Mouse (Mus musculus) CH12.LX (cell line): ENCODE measurements around the gene Ggnbp2. TPM values are rescaled to one million over a fixed set of nuclear protein-coding genes. Genes with fewer than 3 reads are reported as not detected.

Experiments used
- DNase-seq: peaks from one replicate; pipeline ENCODE4 v3.0.0-alpha.2; 2013; ENCODE audit errors: extremely low read depth
- H3K27ac ChIP-seq: 2 replicates; pipeline ENCODE4 v1.5.1; 2012; ENCODE audit warnings: low read depth, mild to moderate bottlenecking, control low read depth, moderate library complexity; ENCODE audit not compliant: insufficient read depth
- H3K27me3 ChIP-seq: replicated peaks from 2 replicates; pipeline ENCODE3; 2012; ENCODE audit warnings: inconsistent platforms
- H3K36me3 ChIP-seq, 2 experiments: replicated peaks in 1 of 2; 2 replicates each; pipeline versions ENCODE3 to v1.6.1; 2012; ENCODE audit warnings: inconsistent platforms in 1 of 2, low read length in 1 of 2, mild to moderate bottlenecking in 1 of 2, mixed read lengths in 1 of 2, moderate library complexity in 1 of 2; ENCODE audit not compliant: control insufficient read depth in 1 of 2, insufficient read depth in 1 of 2
- H3K4me1 ChIP-seq, 2 experiments: 2 replicates each; pipeline ENCODE4 v1.6.1; 2012; ENCODE audit warnings: inconsistent platforms in 1 of 2, moderate library complexity in 1 of 2; ENCODE audit not compliant: insufficient read depth in 2 of 2, control insufficient read depth in 1 of 2
- H3K4me2 ChIP-seq: 2 replicates; pipeline ENCODE4 v1.6.1; 2012; ENCODE audit warnings: low read depth, mild to moderate bottlenecking, control low read depth; ENCODE audit not compliant: poor library complexity, insufficient read depth, severe bottlenecking
- H3K4me3 ChIP-seq, 3 experiments: fragments of 150-350 bp in 1 of 3; sonication (generic) in 1 of 3; replicated peaks in 1 of 3; 2 replicates each; pipeline versions ENCODE3 to v1.5.1; 2011 to 2012; ENCODE audit warnings: low read depth in 2 of 3, low read length in 2 of 3, mild to moderate bottlenecking in 2 of 3, moderate library complexity in 2 of 3, control low read depth in 1 of 3, improper control_type of control experiment in 1 of 3, inconsistent platforms in 1 of 3, mixed read lengths in 1 of 3; ENCODE audit not compliant: poor library complexity in 1 of 3
- H3K79me2 ChIP-seq: replicated peaks from 2 replicates; pipeline ENCODE4 v1.6.1; 2012; ENCODE audit warnings: mild to moderate bottlenecking, moderate library complexity; ENCODE audit not compliant: control insufficient read depth, poor library complexity, insufficient read depth, severe bottlenecking; ENCODE audit errors: extremely low read depth
- H3K9ac ChIP-seq: 2 replicates; pipeline ENCODE4 v1.6.1; 2012; ENCODE audit warnings: low read depth, mild to moderate bottlenecking, control low read depth, moderate library complexity; ENCODE audit not compliant: insufficient read depth
- H3K9me3 ChIP-seq: replicated peaks from 2 replicates; pipeline ENCODE3; 2012; ENCODE audit warnings: low read length, inconsistent platforms, mixed read lengths
- CHD2 ChIP-seq: IDR thresholded peaks from 2 replicates; pipeline ENCODE4 v1.6.1; 2011; ENCODE audit warnings: low read length, improper control_type of control experiment
- CTCF ChIP-seq, 2 experiments: IDR thresholded peaks in 1 of 2; conservative IDR thresholded peaks in 1 of 2; 2 replicates each; pipeline ENCODE4 v1.5.1; 2011 to 2012; ENCODE audit warnings: low read depth in 2 of 2, low read length in 2 of 2, improper control_type of control experiment in 1 of 2, inconsistent platforms in 1 of 2, mild to moderate bottlenecking in 1 of 2, moderate library complexity in 1 of 2
- ELF1 ChIP-seq: IDR thresholded peaks from 2 replicates; pipeline ENCODE4 v1.6.1; 2014; ENCODE audit warnings: low read depth, mild to moderate bottlenecking, inconsistent platforms, low read length, improper control_type of control experiment
- HCFC1 ChIP-seq: IDR thresholded peaks from 2 replicates; pipeline ENCODE4 v1.6.1; 2012; ENCODE audit warnings: low read depth, mild to moderate bottlenecking, inconsistent platforms, low read length, improper control_type of control experiment
- IRF4 ChIP-seq: IDR thresholded peaks from 2 replicates; pipeline ENCODE4 v1.6.1; 2014; ENCODE audit warnings: low read depth, mild to moderate bottlenecking, inconsistent platforms, low read length, improper control_type of control experiment
- JUN ChIP-seq: IDR thresholded peaks from 2 replicates; pipeline ENCODE4 v1.6.1; 2011; ENCODE audit warnings: low read depth, mild to moderate bottlenecking, low read length, improper control_type of control experiment, moderate library complexity; ENCODE audit not compliant: insufficient read depth
- JUND ChIP-seq: conservative IDR thresholded peaks from 2 replicates; pipeline ENCODE4 v1.6.1; 2011; ENCODE audit warnings: low read depth, low read length, improper control_type of control experiment
- KAT2A ChIP-seq: IDR thresholded peaks from 2 replicates; pipeline ENCODE4 v1.6.1; 2012; ENCODE audit warnings: low read length, improper control_type of control experiment, inconsistent platforms; ENCODE audit not compliant: insufficient replicate concordance
- MAFK ChIP-seq: IDR thresholded peaks from 2 replicates; pipeline ENCODE4 v1.6.1; 2011; ENCODE audit warnings: low read length, improper control_type of control experiment; ENCODE audit not compliant: insufficient replicate concordance
- MAX ChIP-seq: IDR thresholded peaks from 2 replicates; pipeline ENCODE4 v1.6.1; 2011; ENCODE audit warnings: low read length, improper control_type of control experiment
- MAZ ChIP-seq: IDR thresholded peaks from 2 replicates; pipeline ENCODE4 v1.6.1; 2012; ENCODE audit warnings: low read depth, mild to moderate bottlenecking, inconsistent platforms, low read length, improper control_type of control experiment, moderate library complexity
- MEF2A ChIP-seq: IDR thresholded peaks from 2 replicates; pipeline ENCODE4 v1.6.1; 2014; ENCODE audit warnings: low read depth, mild to moderate bottlenecking, inconsistent platforms, low read length, improper control_type of control experiment, borderline replicate concordance
- MXI1 ChIP-seq: IDR thresholded peaks from 2 replicates; pipeline ENCODE4 v1.6.1; 2011; ENCODE audit warnings: mild to moderate bottlenecking, low read depth, low read length, improper control_type of control experiment
- MYC ChIP-seq: IDR thresholded peaks from 2 replicates; pipeline ENCODE4 v1.6.1; 2011; ENCODE audit warnings: low read depth, mild to moderate bottlenecking, improper control_type of control experiment, low read length
- NELFE ChIP-seq: IDR thresholded peaks from 2 replicates; pipeline ENCODE4 v1.6.1; 2011; ENCODE audit warnings: low read depth, low read length, improper control_type of control experiment
- NRF1 ChIP-seq: IDR thresholded peaks from 2 replicates; pipeline ENCODE4 v1.6.1; 2014; ENCODE audit warnings: low read depth, mild to moderate bottlenecking, inconsistent platforms, low read length, improper control_type of control experiment, moderate library complexity
- PAX5 ChIP-seq: IDR thresholded peaks from 2 replicates; pipeline ENCODE4 v1.6.1; 2012; ENCODE audit warnings: low read length, inconsistent platforms, mixed read lengths
- POLR2AphosphoS2 ChIP-seq: IDR thresholded peaks from 2 replicates; pipeline ENCODE4 v1.6.1; 2011; ENCODE audit warnings: low read depth, low read length, improper control_type of control experiment
- RAD21 ChIP-seq: IDR thresholded peaks from 2 replicates; pipeline ENCODE4 v1.6.1; 2011; ENCODE audit warnings: low read depth, mild to moderate bottlenecking, low read length, improper control_type of control experiment, moderate library complexity
- RCOR1 ChIP-seq: conservative IDR thresholded peaks from 2 replicates; pipeline ENCODE4 v1.6.1; 2012; ENCODE audit warnings: low read depth, mild to moderate bottlenecking, inconsistent platforms, low read length, improper control_type of control experiment
- SIN3A ChIP-seq: IDR thresholded peaks from 2 replicates; pipeline ENCODE4 v1.6.1; 2012; ENCODE audit warnings: low read length, improper control_type of control experiment, inconsistent platforms
- TBP ChIP-seq: conservative IDR thresholded peaks from 2 replicates; pipeline ENCODE4 v1.6.1; 2011; ENCODE audit warnings: low read depth, low read length, improper control_type of control experiment
- TCF12 ChIP-seq: IDR thresholded peaks from 2 replicates; pipeline ENCODE4 v1.6.1; 2014; ENCODE audit warnings: low read depth, mild to moderate bottlenecking, inconsistent platforms, low read length, improper control_type of control experiment
- UBTF ChIP-seq: IDR thresholded peaks from 2 replicates; pipeline ENCODE4 v1.6.1; 2012; ENCODE audit warnings: low read depth, mild to moderate bottlenecking, inconsistent platforms, low read length, improper control_type of control experiment, moderate library complexity
- ZC3H11A ChIP-seq: IDR thresholded peaks from 2 replicates; pipeline ENCODE4 v1.6.1; 2012; ENCODE audit warnings: low read depth, mild to moderate bottlenecking, inconsistent platforms, low read length, improper control_type of control experiment
- ZKSCAN1 ChIP-seq: IDR thresholded peaks from 2 replicates; pipeline ENCODE4 v1.6.1; 2012; ENCODE audit warnings: low read depth, inconsistent platforms, low read length, improper control_type of control experiment, borderline replicate concordance
- ZNF384 ChIP-seq: IDR thresholded peaks from 2 replicates; pipeline ENCODE4 v1.6.1; 2012; ENCODE audit warnings: low read depth, low read length, improper control_type of control experiment, inconsistent platforms
- dilution Hi-C: fragments of 300-500 bp; cut with MboI; formaldehyde crosslinking; loops from 2 replicates; pipeline ENCODE4 v1.14.3; 2020; ENCODE audit warnings: low sequenced_read_pairs; ENCODE audit not compliant: extremely low pct_unique_long_range_greater_than_20kb, extremely low pct_ligation_motif_present
- in situ Hi-C: fragments of 300-500 bp; cut with MboI; formaldehyde crosslinking; loops from 3 replicates; pipeline ENCODE4 v1.14.3; 2019; ENCODE audit warnings: low sequenced_read_pairs, low pct_ligation_motif_present, low pct_unique_long_range_greater_than_20kb, mixed read lengths
- polyA plus RNA-seq: library from polyadenylated mRNA; unstranded; fragments of >175 nt; gene quantifications from 2 replicates; pipeline ENCODE4 v1.2.1, GENCODE M21; 2012; ENCODE audit warnings: low read depth; ENCODE audit not compliant: insufficient read length
- total RNA-seq, 2 experiments: library from RNA; depleted of rRNA; stranded (reverse); fragments of 300-350 nt in 1 of 2; fragments of >200 nt in 1 of 2; gene quantifications; 2 replicates each; pipeline ENCODE4 v1.2.3; 2012 to 2014

The Ggnbp2 gene
- total and polyA plus RNA-seq, 3 experiments = 70.9 to 125 (median 86.5) TPM

GRCm38 (mm10) chr11:84869537-84870232 lies 932 bp downstream of the Ggnbp2 start (continued):
- TF ChIP-seq JUND (no peak), PAX5 (no peak), CHD2 (peak; percentile 93), ZKSCAN1 (no peak), MAFK (no peak), TCF12 (peak; percentile 83), POLR2AphosphoS2 (no peak; the same call in 1 of the 2 replicates), RCOR1 (no peak), MYC (0 out of 2 replicates have a peak, but pooled peaks have one; percentile 31), CTCF (conservative IDR thresholded peaks at IDR 0.05 in 1 of 2, IDR thresholded peaks at IDR 0.05 in 1 of 2; ENCODE audit: low read depth in 2 of 2, low read length in 2 of 2) (no peak), SIN3A (peak; percentile 81), UBTF (peak; percentile 62), JUN (no peak), MAX (peak; percentile 29; the same call in 1 of the 2 replicates), MEF2A (no peak), NELFE (peak; percentile 53), MAZ (peak; percentile 99), RAD21 (no peak), KAT2A (no peak), IRF4 (no peak; the same call in 1 of the 2 replicates), TBP (peak; percentile 37; the same call in 1 of the 2 replicates), NRF1 (no peak)

GRCm38 (mm10) chr11:84868786-84869259 lies 1.8 kb downstream of the Ggnbp2 start:
- peak overlapping the region; percentile 95 for H3K9ac ChIP-seq
- no peaks in the 10 kb centered on the region for H3K27me3 ChIP-seq
- peaks cover 48% of the 10 kb centered on the region for H3K79me2 ChIP-seq
- H3K4me1 ChIP-seq = peaks cover 8 to 59% of the 10 kb centered on the region in 2 experiments; a peak in 3 of 4 replicates
- peaks cover 0 to 39% of the 10 kb centered on the region in 2 experiments for H3K36me3 ChIP-seq
- in situ Hi-C loops = no loop called here
- H3K4me3 ChIP-seq = peak overlapping the region; percentile 80 to 96 (median 83)
- DNase-seq = no peak
- TF ChIP-seq ZNF384 = peak; percentile 62
- TF ChIP-seq TCF12 = no peak
- TF ChIP-seq IRF4 = no peak
- TF ChIP-seq MXI1 = peak; percentile 27; the same call in 1 of the 2 replicates
- no peak for TF ChIP-seq HCFC1
- TF ChIP-seq ZC3H11A = no peak
- TF ChIP-seq ELF1 = 0 out of 2 replicates have a peak, but pooled peaks have one; percentile 19
- TF ChIP-seq TBP = 0 out of 2 replicates have a peak, but pooled peaks have one; percentile 21
- H3K27ac ChIP-seq = peak overlapping the region; percentile 90
- H3K4me2 ChIP-seq = peak overlapping the region; percentile 11
- H3K9me3 ChIP-seq = no peaks in the 10 kb centered on the region
- dilution Hi-C loops = no loop called here
